In genomic region chr13:111488651-111489501, GRCm38 (mm10) we compare ENCODE assay signal across 7 mouse cellular contexts. TPM values are rescaled to one million over a fixed set of nuclear protein-coding genes. Genes with fewer than 3 reads are reported as not detected.
DNase-seq lines count a peak whose midpoint lies in the region; ATAC-seq and TF ChIP-seq lines count a peak whose summit lies in the region.

No protein-coding gene starts in this region.

- peak; percentile 65 for DNase-seq in adrenal gland, postnatal 14 days
- DNase-seq in embryo, embryonic 11 days, result peak; percentile 61
- peak; percentile 40 for DNase-seq in gastrocnemius, postnatal 14 days
- peak; percentile 69 for DNase-seq in limb, embryonic 10.5 days (ENCODE audit: low spot score)
- DNase-seq in spleen, adult 2 months (ENCODE audit: low read depth in 1 of 2, low spot score in 2 of 2), result peak in 1 of 2 experiments; percentile 31

- H3K9me3 ChIP-seq in intestine, embryonic 15.5 days, result no peaks in the 10 kb centered on the region
- no peaks in the 10 kb centered on the region for H3K9me3 ChIP-seq in limb, embryonic 10.5 days (replicated peaks)
- no peaks in the 10 kb centered on the region for H3K9me3 ChIP-seq in midbrain, embryonic 13.5 days

- no peak for TF ChIP-seq CTCF in spleen, adult 2 months (IDR thresholded peaks at IDR 0.05; ENCODE audit: extremely low read depth, insufficient read depth, insufficient read length, insufficient replicate concordance)

- H3K27ac ChIP-seq in intestine, embryonic 15.5 days, result peak overlapping the region; percentile 97
- H3K27ac ChIP-seq in limb, embryonic 10.5 days, result peak overlapping the region; percentile 99
- peak overlapping the region; percentile 99 for H3K27ac ChIP-seq in midbrain, embryonic 13.5 days
- peak overlapping the region; percentile 56 for H3K27ac ChIP-seq in spleen, adult 2 months (ENCODE audit: insufficient read depth, low read length)

- H3K27me3 ChIP-seq in intestine, embryonic 15.5 days (replicated peaks), result 0 out of 2 replicates have a peak, but pooled peaks cover 4% of the 10 kb centered on the region
- H3K27me3 ChIP-seq in limb, embryonic 10.5 days (ENCODE audit: low read depth, poor library complexity, severe bottlenecking), result peaks cover 25% of the 10 kb centered on the region
- H3K27me3 ChIP-seq in midbrain, embryonic 13.5 days, result peaks cover 27% of the 10 kb centered on the region
- H3K27me3 ChIP-seq in spleen, adult 2 months (ENCODE audit: control insufficient read depth, insufficient read depth, low read length), result no peaks in the 10 kb centered on the region

- intact Hi-C loops in gastrocnemius, postnatal 14 days (cut with DNase I; ENCODE audit: low total_unique reads), result no loop called here

- peak; percentile 19 for ATAC-seq in intestine, embryonic 15.5 days
- ATAC-seq in midbrain, embryonic 13.5 days, result peak; percentile 40

- WGBS in intestine, embryonic 15.5 days, result under 1% methylated on average over 80 of the region's 98 CpGs
- under 1% methylated on average over 84 of the region's 98 CpGs for WGBS in limb, embryonic 10.5 days
- 1% methylated on average over 78 of the region's 98 CpGs for WGBS in midbrain, embryonic 13.5 days
- under 1% methylated on average over 67 of the region's 98 CpGs for WGBS in spleen, adult 2 months

- peak overlapping the region; percentile 98 for H3K9ac ChIP-seq in intestine, embryonic 15.5 days
- peak overlapping the region; percentile 91 for H3K9ac ChIP-seq in midbrain, embryonic 13.5 days (replicated peaks)

- no peak for TF ChIP-seq POLR2A in spleen, adult 2 months (IDR thresholded peaks at IDR 0.05; ENCODE audit: low read depth, low read length)

- peaks cover 12% of the 10 kb centered on the region; the same call in 1 of the 2 replicates for H3K4me1 ChIP-seq in intestine, embryonic 15.5 days (replicated peaks)
- H3K4me1 ChIP-seq in limb, embryonic 10.5 days, result peaks cover 35% of the 10 kb centered on the region
- peaks cover 47% of the 10 kb centered on the region for H3K4me1 ChIP-seq in midbrain, embryonic 13.5 days (replicated peaks)
- H3K4me1 ChIP-seq in spleen, adult 2 months (ENCODE audit: control insufficient read depth, insufficient read depth, insufficient read length), result peaks cover 6% of the 10 kb centered on the region

- peak overlapping the region; percentile 74 for H3K4me2 ChIP-seq in intestine, embryonic 15.5 days (replicated peaks)
- peak overlapping the region; percentile 92 for H3K4me2 ChIP-seq in midbrain, embryonic 13.5 days (replicated peaks)

- peak overlapping the region; percentile 73 for H3K4me3 ChIP-seq in intestine, embryonic 15.5 days (replicated peaks)
- peak overlapping the region; percentile 94 for H3K4me3 ChIP-seq in limb, embryonic 10.5 days
- peak overlapping the region; percentile 95 for H3K4me3 ChIP-seq in midbrain, embryonic 13.5 days (replicated peaks)
- H3K4me3 ChIP-seq in spleen, adult 2 months (ENCODE audit: extremely low read depth, insufficient read depth, insufficient read length), result peak overlapping the region; percentile 70

- H3K36me3 ChIP-seq in intestine, embryonic 15.5 days, result no peaks in the 10 kb centered on the region
- H3K36me3 ChIP-seq in limb, embryonic 10.5 days, result peaks cover 23% of the 10 kb centered on the region; the same call in 1 of the 2 replicates
- H3K36me3 ChIP-seq in midbrain, embryonic 13.5 days, result no peaks in the 10 kb centered on the region
- H3K36me3 ChIP-seq in spleen, adult 2 months (ENCODE audit: control insufficient read depth, insufficient read depth, low read length), result peaks cover 1% of the 10 kb centered on the region; the same call in 1 of the 2 replicates

RNA-seq across cellular contexts. Expression of gene Gpbp1, which starts 1.0 kb away (rescaled TPM):
- total RNA-seq in adrenal gland, postnatal 14 days (2021), result 78.4 and 83.9 TPM in 2 replicates
- 10 to 100 TPM; 40.8 to 41.1 TPM for total RNA-seq in gastrocnemius, postnatal 14 days (2021)
- polyA plus RNA-seq in intestine, embryonic 15.5 days (2015; fragmentation: Nextera tagmentation; extraction: Ambion mirVana), result 67.8 and 80.3 TPM in 2 replicates
- 75.7 and 95.4 TPM in 2 replicates for polyA plus RNA-seq in limb, embryonic 10.5 days (2016; fragmentation: Nextera tagmentation; extraction: Ambion mirVana)
- 113 and 116 TPM in 2 replicates for polyA plus RNA-seq in midbrain, embryonic 13.5 days (2015; fragmentation: Nextera tagmentation; extraction: Ambion mirVana)
- polyA plus RNA-seq in spleen, adult 2 months (2012; rRNA removed), result 0.88 and 1.7 TPM in 2 replicates

Comparison
In these comparisons a context has a peak if more than half of its experiments do, and no peak if none do; other contexts are left out.
1. RNA of gene Gpbp1, which starts 1.0 kb away (polyA plus RNA-seq): 113 to 116 TPM in midbrain, embryonic 13.5 days, 75.7 to 95.4 TPM in limb, embryonic 10.5 days and 67.8 to 80.3 TPM in intestine, embryonic 15.5 days; 0.88 to 1.7 TPM in spleen, adult 2 months; every median in the first group is over 10 times any median in the second.
2. Peak in every context shown above with its lines, with median percentiles within 50 percentile points of each other: H3K27ac ChIP-seq and H3K4me3 ChIP-seq.